Mouse (Mus musculus) midbrain, embryonic 13.5 days (tissue): ENCODE results near the gene Dnah8. TPM values are rescaled to one million over a fixed set of nuclear protein-coding genes. Genes with fewer than 3 reads are reported as not detected.

Experiments
- ATAC-seq: fragments of 200-750 bp; cut with Nextera tagmentation; 2 replicates; pipeline ENCODE4 v1.8.0; 2017; ENCODE audit warnings: mild to moderate bottlenecking, moderate TSS enrichment, moderate library complexity
- H3K27ac ChIP-seq: fragments of 300-500 bp; sonication (generic); 2 replicates; pipeline ENCODE4 v1.5.1; 2015; ENCODE audit warnings: inconsistent platforms, mild to moderate bottlenecking, moderate library complexity
- H3K27me3 ChIP-seq: fragments of 300-500 bp; sonication (generic); 2 replicates; pipeline ENCODE4 v1.6.1; 2015; ENCODE audit warnings: mild to moderate bottlenecking, inconsistent platforms
- H3K36me3 ChIP-seq: fragments of 300-500 bp; sonication (generic); 2 replicates; pipeline ENCODE4 v1.6.1; 2015; ENCODE audit warnings: mild to moderate bottlenecking, inconsistent platforms
- H3K4me1 ChIP-seq: fragments of 300-500 bp; sonication (generic); replicated peaks from 2 replicates; pipeline ENCODE4 v1.6.1; 2015; ENCODE audit warnings: inconsistent platforms
- H3K4me2 ChIP-seq: fragments of 300-500 bp; sonication (generic); replicated peaks from 2 replicates; pipeline ENCODE4 v1.6.1; 2015; ENCODE audit warnings: moderate library complexity, mild to moderate bottlenecking, inconsistent platforms
- H3K4me3 ChIP-seq: fragments of 300-500 bp; sonication (generic); replicated peaks from 2 replicates; pipeline ENCODE4 v1.5.1; 2015; ENCODE audit warnings: mild to moderate bottlenecking, inconsistent platforms
- H3K9ac ChIP-seq: fragments of 300-500 bp; sonication (generic); replicated peaks from 2 replicates; pipeline ENCODE4 v1.6.1; 2015; ENCODE audit warnings: mild to moderate bottlenecking, inconsistent platforms
- H3K9me3 ChIP-seq: fragments of 300-500 bp; sonication (generic); 2 replicates; pipeline ENCODE4 v1.6.1; 2016; ENCODE audit warnings: mild to moderate bottlenecking, inconsistent platforms
- WGBS: fragments of 180-500 bp; shearing (Covaris S2); methylation state at CpG from one replicate; pipeline ENCODE4 v1.1.7; 2015; 5-methylcytosine and 5-hydroxymethylcytosine counted together
- polyA plus RNA-seq: library from polyadenylated mRNA; unstranded; fragments of >200 nt; fragmentation: Nextera tagmentation; extraction: Ambion mirVana; gene quantifications from 2 replicates; pipeline ENCODE4 v1.2.1, GENCODE M21; 2015

The Dnah8 gene
- polyA plus RNA-seq, 1 experiment from 2014 or later, result 2.2 TPM

- Histone ChIP-seq H3K27ac (peak overlapping the region; percentile 65), H3K4me3 (no peak overlapping the region), H3K4me2 (no peak overlapping the region), H3K4me1 (peaks cover 21% of the 10 kb centered on the region), H3K9me3 (no peaks in the 10 kb centered on the region), H3K9ac (no peak overlapping the region), H3K27me3 (no peaks in the 10 kb centered on the region), H3K36me3 (peaks cover 45% of the 10 kb centered on the region)
- WGBS, result 54% methylated on average over 6 of the region's 6 CpGs
- no peak for ATAC-seq
Observed at GRCm38 (mm10) chr17:30594846-30595245, 29.3 kb upstream of the Dnah8 start.

GRCm38 (mm10) chr17:30597786-30598185, 26.4 kb upstream of the Dnah8 start:
- no peak overlapping the region for H3K4me2 ChIP-seq
- H3K9ac ChIP-seq, result no peak overlapping the region
- no peak overlapping the region for H3K27ac ChIP-seq
- H3K27me3 ChIP-seq, result no peaks in the 10 kb centered on the region
- no peak for ATAC-seq
- H3K36me3 ChIP-seq, result peaks cover 59% of the 10 kb centered on the region
- peaks cover 15% of the 10 kb centered on the region for H3K4me1 ChIP-seq
- no peak overlapping the region for H3K4me3 ChIP-seq
- 89% methylated on average over 9 of the region's 9 CpGs for WGBS
- H3K9me3 ChIP-seq, result no peaks in the 10 kb centered on the region

DNA sequence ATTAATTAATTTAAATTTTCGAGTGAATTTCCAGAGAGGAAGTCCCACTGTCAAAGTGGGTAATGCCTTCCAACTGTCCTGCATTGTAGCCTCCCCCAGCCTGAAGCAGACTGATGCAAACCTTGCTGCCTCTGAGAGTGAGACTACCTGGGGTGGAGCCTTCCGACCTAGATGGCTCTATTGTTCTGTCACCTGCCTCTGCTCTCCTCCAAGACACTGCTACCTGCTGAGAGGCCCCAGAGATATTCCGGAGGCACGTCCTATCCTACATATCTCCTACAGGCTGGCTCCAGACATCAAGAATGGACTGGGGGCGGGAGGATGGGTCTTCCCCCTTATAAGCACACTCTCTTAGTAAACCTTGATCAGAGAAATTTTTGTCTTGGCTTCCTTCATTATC, 25.9 kb upstream of the Dnah8 start:
- Histone ChIP-seq H3K4me2 (no peak overlapping the region), H3K27me3 (no peaks in the 10 kb centered on the region), H3K36me3 (peaks cover 61% of the 10 kb centered on the region), H3K27ac (no peak overlapping the region), H3K9ac (no peak overlapping the region), H3K4me3 (no peak overlapping the region), H3K9me3 (no peaks in the 10 kb centered on the region), H3K4me1 (peaks cover 15% of the 10 kb centered on the region)
- no peak for ATAC-seq
- 82% methylated on average over 5 of the region's 5 CpGs for WGBS

- no peak for ATAC-seq
Observed at GRCm38 (mm10) chr17:30602175-30602574, 22.0 kb upstream of the Dnah8 start.

DNA sequence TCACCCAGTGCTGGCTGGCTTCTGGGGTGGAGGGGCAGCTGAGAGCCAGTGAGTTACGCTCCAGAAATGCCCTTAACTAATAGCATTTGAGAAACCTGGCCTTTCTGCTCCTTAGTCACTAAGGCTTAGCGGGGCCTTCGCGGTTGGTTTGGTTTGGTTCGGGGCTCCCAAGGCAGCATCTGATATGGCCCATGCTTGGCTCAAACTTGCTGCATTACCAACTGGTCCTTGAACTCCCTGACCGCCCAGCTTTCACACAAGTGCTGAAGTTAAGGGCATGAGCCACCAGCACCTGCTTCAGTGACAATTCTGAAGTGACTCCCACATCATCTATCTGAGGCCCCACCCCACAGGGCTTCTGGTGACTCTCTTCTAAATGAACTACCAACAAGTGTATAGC, 19.9 kb upstream of the Dnah8 start:
- peaks cover 33% of the 10 kb centered on the region for H3K36me3 ChIP-seq
- 92% methylated on average over 6 of the region's 6 CpGs for WGBS
- H3K4me2 ChIP-seq, result no peak overlapping the region
- H3K9me3 ChIP-seq, result no peaks in the 10 kb centered on the region
- no peak overlapping the region for H3K27ac ChIP-seq
- no peak overlapping the region for H3K9ac ChIP-seq
- no peak for ATAC-seq
- no peaks in the 10 kb centered on the region for H3K27me3 ChIP-seq
- peaks cover 13% of the 10 kb centered on the region for H3K4me1 ChIP-seq
- H3K4me3 ChIP-seq, result no peak overlapping the region

More at GRCm38 (mm10) chr17:30602175-30602574, 22.0 kb upstream of the Dnah8 start:
- 95% methylated on average over 14 of the region's 14 CpGs for WGBS
- Histone ChIP-seq H3K4me1 (no peaks in the 10 kb centered on the region), H3K4me2 (no peak overlapping the region), H3K27me3 (no peaks in the 10 kb centered on the region), H3K36me3 (peaks cover 50% of the 10 kb centered on the region), H3K9me3 (no peaks in the 10 kb centered on the region), H3K4me3 (no peak overlapping the region), H3K27ac (no peak overlapping the region), H3K9ac (no peak overlapping the region)

- Histone ChIP-seq H3K4me3 (no peak overlapping the region), H3K27ac (no peak overlapping the region), H3K9me3 (no peaks in the 10 kb centered on the region), H3K27me3 (no peaks in the 10 kb centered on the region), H3K4me1 (peaks cover 13% of the 10 kb centered on the region), H3K9ac (no peak overlapping the region), H3K36me3 (peaks cover 28% of the 10 kb centered on the region), H3K4me2 (no peak overlapping the region)
- ATAC-seq, result no peak
- WGBS, result 89% methylated on average over 5 of the region's 5 CpGs
Observed at GRCm38 (mm10) chr17:30605001-30605400, 19.2 kb upstream of the Dnah8 start.

- Histone ChIP-seq H3K9me3 (no peaks in the 10 kb centered on the region), H3K27ac (no peak overlapping the region), H3K4me1 (peaks cover 16% of the 10 kb centered on the region), H3K4me3 (no peak overlapping the region), H3K36me3 (peaks cover 22% of the 10 kb centered on the region), H3K9ac (no peak overlapping the region), H3K4me2 (no peak overlapping the region), H3K27me3 (no peaks in the 10 kb centered on the region)
- 86% methylated on average over 11 of the region's 11 CpGs for WGBS
- no peak for ATAC-seq
Observed at GRCm38 (mm10) chr17:30606206-30606605, 17.9 kb upstream of the Dnah8 start.

- Histone ChIP-seq H3K9ac (no peak overlapping the region), H3K4me2 (no peak overlapping the region), H3K4me1 (peaks cover 20% of the 10 kb centered on the region), H3K27ac (no peak overlapping the region), H3K36me3 (peaks cover 22% of the 10 kb centered on the region), H3K9me3 (no peaks in the 10 kb centered on the region), H3K27me3 (no peaks in the 10 kb centered on the region), H3K4me3 (no peak overlapping the region)
- 84% methylated on average over 8 of the region's 8 CpGs for WGBS
- no peak for ATAC-seq
Observed at GRCm38 (mm10) chr17:30606634-30607081, 17.5 kb upstream of the Dnah8 start.

GRCm38 (mm10) chr17:30607330-30607729, 16.8 kb upstream of the Dnah8 start:
- Histone ChIP-seq H3K36me3 (peaks cover 15% of the 10 kb centered on the region), H3K9me3 (no peaks in the 10 kb centered on the region), H3K27me3 (no peaks in the 10 kb centered on the region), H3K4me3 (no peak overlapping the region), H3K27ac (no peak overlapping the region), H3K4me1 (peaks cover 25% of the 10 kb centered on the region), H3K4me2 (no peak overlapping the region), H3K9ac (no peak overlapping the region)
- WGBS, result 89% methylated on average over 7 of the region's 7 CpGs
- ATAC-seq, result no peak

DNA sequence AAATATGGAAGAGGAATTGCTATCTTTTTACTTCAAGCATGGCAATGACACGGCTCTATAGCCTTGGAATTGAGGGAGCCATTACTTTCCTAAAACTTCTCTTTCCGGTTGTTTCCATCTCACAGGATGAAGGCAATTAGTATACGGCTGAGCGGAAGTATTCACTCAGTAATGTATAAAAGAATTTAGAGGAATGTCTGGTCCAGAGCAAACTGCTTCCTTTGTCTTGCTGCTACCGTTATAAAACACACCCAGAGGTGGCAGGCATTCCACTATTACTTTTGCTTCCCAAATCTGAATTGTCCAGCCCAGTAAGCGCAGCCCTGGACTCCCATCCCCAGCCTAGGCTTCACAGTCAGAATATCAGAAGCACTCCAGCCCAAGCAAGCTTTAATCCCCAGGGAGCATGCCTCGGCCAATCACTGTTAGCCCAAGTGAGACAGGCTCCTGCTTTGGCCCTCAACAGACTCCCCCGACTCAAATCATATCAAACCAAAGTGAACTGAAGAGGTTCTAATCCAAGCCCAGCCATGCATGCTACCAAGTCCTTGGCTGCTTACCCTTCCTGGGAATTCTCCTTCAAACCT, 16.2 kb upstream of the Dnah8 start:
- H3K27ac ChIP-seq, result no peak overlapping the region
- ATAC-seq, result no peak

GRCm38 (mm10) chr17:30609305-30609979, 14.7 kb upstream of the Dnah8 start:
- Histone ChIP-seq H3K27me3 (no peaks in the 10 kb centered on the region), H3K36me3 (no peaks in the 10 kb centered on the region), H3K4me1 (peaks cover 25% of the 10 kb centered on the region), H3K4me3 (no peak overlapping the region), H3K9me3 (no peaks in the 10 kb centered on the region), H3K9ac (no peak overlapping the region), H3K4me2 (no peak overlapping the region), H3K27ac (no peak overlapping the region)
- ATAC-seq, result no peak
- WGBS, result 92% methylated on average over 16 of the region's 16 CpGs

More for the DNA sequence above, 16.2 kb upstream of the Dnah8 start:
- Histone ChIP-seq H3K36me3 (peaks cover 8% of the 10 kb centered on the region), H3K4me1 (peaks cover 25% of the 10 kb centered on the region), H3K4me3 (no peak overlapping the region), H3K27me3 (no peaks in the 10 kb centered on the region), H3K9me3 (no peaks in the 10 kb centered on the region), H3K4me2 (no peak overlapping the region), H3K9ac (no peak overlapping the region)
- WGBS, result 53% methylated on average over 8 of the region's 8 CpGs

- H3K4me2 ChIP-seq, result no peak overlapping the region
- no peak for ATAC-seq
- H3K9ac ChIP-seq, result no peak overlapping the region
- H3K27me3 ChIP-seq, result no peaks in the 10 kb centered on the region
- H3K9me3 ChIP-seq, result no peaks in the 10 kb centered on the region
- WGBS, result 91% methylated on average over 5 of the region's 5 CpGs
- H3K36me3 ChIP-seq, result no peaks in the 10 kb centered on the region
- no peak overlapping the region for H3K4me3 ChIP-seq
- peaks cover 25% of the 10 kb centered on the region for H3K4me1 ChIP-seq
- H3K27ac ChIP-seq, result no peak overlapping the region
Observed at GRCm38 (mm10) chr17:30609980-30610307, 14.2 kb upstream of the Dnah8 start.

DNA sequence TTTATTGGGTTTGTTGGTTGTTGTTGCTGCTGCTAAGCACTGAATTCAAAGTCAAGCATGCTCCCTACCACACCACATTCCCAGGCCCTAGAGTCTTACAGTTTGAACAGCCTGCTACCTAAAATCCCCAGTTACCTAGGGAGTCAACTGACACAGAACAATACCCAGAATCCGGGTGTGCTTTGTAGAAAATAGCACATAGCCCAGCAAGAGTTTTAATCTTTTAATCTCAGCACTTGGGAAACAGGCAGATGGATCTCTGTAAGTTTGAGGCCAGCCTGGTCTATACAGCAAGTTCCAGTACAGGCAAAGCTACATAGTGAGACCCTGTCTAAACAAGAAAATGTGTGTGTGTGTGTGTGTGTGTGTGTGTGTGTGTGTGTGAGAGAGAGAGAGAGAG, 13.4 kb upstream of the Dnah8 start:
- H3K4me3 ChIP-seq, result no peak overlapping the region
- H3K36me3 ChIP-seq, result no peaks in the 10 kb centered on the region
- H3K9me3 ChIP-seq, result no peaks in the 10 kb centered on the region
- H3K4me2 ChIP-seq, result no peak overlapping the region
- H3K4me1 ChIP-seq, result peaks cover 25% of the 10 kb centered on the region
- no peak overlapping the region for H3K9ac ChIP-seq
- H3K27ac ChIP-seq, result no peak overlapping the region
- 41% methylated on average over 1 of the region's 1 CpGs for WGBS
- ATAC-seq, result no peak
- H3K27me3 ChIP-seq, result no peaks in the 10 kb centered on the region
